Mouse (Mus musculus) spleen, adult 2 months (tissue): ENCODE data around the gene Gtf2h5.

Source experiments
- CTCF ChIP-seq: fragments of 200-500 bp; IDR thresholded peaks from 2 replicates; pipeline ENCODE4 v1.5.1; 2011; ENCODE audit warnings: mild to moderate bottlenecking, inconsistent platforms; ENCODE audit not compliant: insufficient read depth, insufficient read length, insufficient replicate concordance; ENCODE audit errors: extremely low read depth
- POLR2A ChIP-seq: fragments of 200-500 bp; IDR thresholded peaks from 2 replicates; pipeline ENCODE4 v1.6.1; 2011; ENCODE audit warnings: low read depth, low read length, inconsistent platforms

GRCm38 (mm10) chr17:6110956-6111355 lies 31.4 kb downstream of the Gtf2h5 start:
- no peak for TF ChIP-seq POLR2A
- TF ChIP-seq CTCF, result no peak
